Mouse (Mus musculus) spleen, postnatal 14 days (tissue): Measurements from ENCODE around the gene D430042O09Rik.

Experiments used
- DNase-seq, 2 experiments: peaks; one replicate each; pipeline ENCODE4 v3.0.0; 2021 to 2022; ENCODE audit warnings: low spot score in 2 of 2

D430042O09Rik gene

GRCm38 (mm10) chr7:125740521-125740920 is 32.8 kb downstream of the D430042O09Rik start:
- DNase-seq = no peak

GRCm38 (mm10) chr7:125741271-125741703 is 33.6 kb downstream of the D430042O09Rik start:
- no peak for DNase-seq

- no peak for DNase-seq
Measured at GRCm38 (mm10) chr7:125744774-125745173, 37.1 kb downstream of the D430042O09Rik start.

GRCm38 (mm10) chr7:125746621-125747315 is 39.1 kb downstream of the D430042O09Rik start:
- DNase-seq = no peak

GRCm38 (mm10) chr7:125747316-125747690 is 39.6 kb downstream of the D430042O09Rik start:
- DNase-seq = no peak

GRCm38 (mm10) chr7:125748186-125748585 is 40.5 kb downstream of the D430042O09Rik start:
- DNase-seq = no peak

GRCm38 (mm10) chr7:125752699-125753325 is 45.1 kb downstream of the D430042O09Rik start:
- no peak for DNase-seq

- DNase-seq = no peak
Measured at GRCm38 (mm10) chr7:125753326-125753715, 45.6 kb downstream of the D430042O09Rik start.

GRCm38 (mm10) chr7:125756806-125757205 is 49.1 kb downstream of the D430042O09Rik start:
- no peak for DNase-seq

- no peak for DNase-seq
Measured at GRCm38 (mm10) chr7:125757896-125758623, 50.4 kb downstream of the D430042O09Rik start.

GRCm38 (mm10) chr7:125762289-125762688 is 54.6 kb downstream of the D430042O09Rik start:
- no peak for DNase-seq

- DNase-seq = no peak
Measured at GRCm38 (mm10) chr7:125762883-125763830, 55.5 kb downstream of the D430042O09Rik start.

GRCm38 (mm10) chr7:125764373-125764772 is 56.7 kb downstream of the D430042O09Rik start:
- DNase-seq = no peak

- peak in 1 of 2 experiments; percentile 17 for DNase-seq
Measured at GRCm38 (mm10) chr7:125766976-125767831, 59.5 kb downstream of the D430042O09Rik start.

GRCm38 (mm10) chr7:125772961-125773571 is 65.4 kb downstream of the D430042O09Rik start:
- DNase-seq = no peak

GRCm38 (mm10) chr7:125783206-125783605 is 75.5 kb downstream of the D430042O09Rik start:
- no peak for DNase-seq

- no peak for DNase-seq
Measured at GRCm38 (mm10) chr7:125786105-125786504, 78.4 kb downstream of the D430042O09Rik start.

- no peak for DNase-seq
Measured at GRCm38 (mm10) chr7:125787046-125787445, 79.4 kb downstream of the D430042O09Rik start.

GRCm38 (mm10) chr7:125790039-125790438 is 82.4 kb downstream of the D430042O09Rik start:
- DNase-seq = no peak

- no peak for DNase-seq
Measured at GRCm38 (mm10) chr7:125806571-125806970, 98.9 kb downstream of the D430042O09Rik start.
